Mouse (Mus musculus): ENCODE results near the gene Ephx4.

- no peak for TF ChIP-seq CTCF (IDR thresholded peaks at IDR 0.05; ENCODE audit: low read depth, low read length)
- no peak for TF ChIP-seq EP300 (IDR thresholded peaks at IDR 0.05; ENCODE audit: insufficient read depth, low read depth, low read length)
- no peak for TF ChIP-seq POLR2A (IDR thresholded peaks at IDR 0.05; ENCODE audit: insufficient read depth, low read length)
These were observed 64.6 kb downstream of the Ephx4 start for GRCm38 (mm10) chr5:107467098-107467497.
